Mouse (Mus musculus): ENCODE results near the gene Cat. TPM values are rescaled to one million over a fixed set of nuclear protein-coding genes. Genes with fewer than 3 reads are reported as not detected.

Cat gene
- 91.9 and 98.4 TPM in 2 replicates for polyA plus RNA-seq (2015; fragmentation: Nextera tagmentation; extraction: Ambion mirVana)

DNA sequence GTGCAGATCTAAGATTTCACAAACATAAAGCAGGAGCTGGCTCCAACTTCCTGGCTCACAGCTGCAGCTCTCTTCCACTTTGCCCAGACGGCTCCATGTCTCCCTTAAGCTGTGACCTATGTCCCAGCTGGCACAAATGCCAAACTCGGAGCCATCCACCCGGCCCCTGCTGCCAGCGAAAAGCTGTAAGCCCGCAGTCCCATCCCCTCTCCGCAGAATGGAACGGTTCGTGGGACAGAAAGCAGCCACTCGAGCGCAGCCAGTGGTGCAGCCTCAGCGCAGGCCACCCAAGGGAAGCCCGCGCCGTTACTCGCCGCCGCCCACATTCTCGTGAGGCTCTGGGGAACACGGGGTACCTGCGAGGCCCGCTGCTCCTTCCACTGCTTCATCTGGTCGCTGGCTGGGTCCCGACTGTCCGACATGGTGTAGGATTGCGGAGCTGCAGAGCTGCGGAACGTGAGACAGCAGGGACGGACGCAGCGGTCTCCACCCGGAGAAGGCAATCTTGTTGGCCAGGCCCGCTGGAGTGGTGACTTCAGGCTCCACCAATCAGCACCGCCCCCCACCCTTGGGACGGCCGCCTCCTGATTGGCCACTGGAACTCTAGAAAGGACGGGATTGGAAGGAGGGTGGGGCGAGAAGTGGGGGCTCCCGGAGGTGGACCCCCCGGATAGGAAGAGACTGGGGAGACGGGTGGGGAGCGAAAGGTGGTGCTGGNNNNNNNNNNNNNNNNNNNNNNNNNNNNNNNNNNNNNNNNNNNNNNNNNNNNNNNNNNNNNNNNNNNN is at the start of gene Cat:
Gene Cat (minus strand): TSS at position 544 of the 785 bp plus-strand sequence.
- Histone ChIP-seq H3K27ac (ENCODE audit: low read length) (peak within 1 kb of the TSS; percentile 96), H3K27me3 (replicated peaks; ENCODE audit: insufficient read depth, low read length) (no peaks in the 10 kb centered on the region), H3K4me1 (ENCODE audit: insufficient read depth, low read depth, low read length) (peaks cover 4% of the 10 kb centered on the region; the same call in 1 of the 2 replicates), H3K9me3 (ENCODE audit: low read length) (no peaks in the 10 kb centered on the region), H3K9ac (replicated peaks; ENCODE audit: low read depth) (peak within 1 kb of the TSS; percentile 71), H3K36me3 (ENCODE audit: insufficient read depth, low read length) (no peaks in the 10 kb centered on the region), H3K4me2 (replicated peaks; ENCODE audit: low read depth, low read length) (peak within 1 kb of the TSS; percentile 73), H3K4me3 (ENCODE audit: low read depth, low read length) (peak within 1 kb of the TSS; percentile 86)
- 0% methylated on average over 39 of the region's 41 CpGs for WGBS
- ATAC-seq: peak; percentile 99
- 0 out of 2 replicates have a peak, but pooled peaks have one; percentile 30 for TF ChIP-seq EP300 (IDR thresholded peaks at IDR 0.05)
- no peak for TF ChIP-seq CTCF (IDR thresholded peaks at IDR 0.05)
- DNase-seq (ENCODE audit: low spot score): peak; percentile 99

DNA sequence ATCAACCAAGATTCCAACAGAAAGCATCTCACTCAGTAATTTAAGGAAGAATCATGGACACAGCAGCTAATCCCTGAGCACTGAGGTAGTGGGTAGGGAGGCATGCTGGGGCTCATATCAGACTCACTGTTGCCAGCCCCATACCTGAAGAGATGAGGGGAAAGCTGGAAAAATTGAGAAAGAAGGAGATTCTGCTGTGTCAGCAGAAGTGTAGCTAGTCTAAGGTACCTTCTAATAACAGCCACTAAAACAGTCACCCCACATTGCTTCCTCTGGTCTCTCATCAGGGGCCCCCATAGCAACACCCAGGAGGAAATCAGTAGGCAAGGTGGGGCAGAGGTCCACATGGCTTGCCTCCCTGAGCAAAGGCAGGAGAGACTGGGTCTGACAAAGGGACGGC is 40.6 kb upstream of the Cat start:
- H3K4me1 ChIP-seq (ENCODE audit: insufficient read depth, low read depth, low read length): no peaks in the 10 kb centered on the region
- no peak overlapping the region for H3K9ac ChIP-seq (replicated peaks; ENCODE audit: low read depth)
- DNase-seq (ENCODE audit: low spot score) (no peak), ATAC-seq (no peak)
- no peaks in the 10 kb centered on the region for H3K9me3 ChIP-seq (ENCODE audit: low read length)
- H3K36me3 ChIP-seq (ENCODE audit: insufficient read depth, low read length): no peaks in the 10 kb centered on the region
- TF ChIP-seq CTCF (IDR thresholded peaks at IDR 0.05): no peak
- no peak for TF ChIP-seq EP300 (IDR thresholded peaks at IDR 0.05)
- H3K4me2 ChIP-seq (replicated peaks; ENCODE audit: low read depth, low read length): no peak overlapping the region
- no peak overlapping the region for H3K4me3 ChIP-seq (ENCODE audit: low read depth, low read length)
- H3K27me3 ChIP-seq (replicated peaks; ENCODE audit: insufficient read depth, low read length): no peaks in the 10 kb centered on the region
- WGBS: 81% methylated on average over 1 of the region's 1 CpGs
- no peak overlapping the region for H3K27ac ChIP-seq (ENCODE audit: low read length)

DNA sequence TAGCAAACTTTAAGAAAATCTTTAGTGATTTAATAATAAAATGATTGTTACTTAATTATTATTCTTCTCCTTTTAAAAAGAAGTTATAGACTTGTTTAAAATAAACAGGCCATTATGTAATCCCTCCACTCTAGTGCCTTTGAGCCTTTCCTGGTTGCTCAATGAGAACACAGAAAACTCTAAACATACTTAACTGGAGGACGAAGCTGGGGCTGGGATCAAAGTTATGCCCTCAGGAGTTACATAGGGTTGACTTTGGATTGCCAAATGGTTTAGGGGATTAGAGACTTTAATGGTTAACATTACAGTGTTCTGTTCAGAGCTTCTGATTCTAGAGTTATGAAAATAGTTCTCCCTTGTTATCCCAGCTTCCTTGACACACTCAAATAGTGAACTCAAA is 31.5 kb upstream of the Cat start:
- no peak overlapping the region for H3K27ac ChIP-seq (ENCODE audit: low read length)
- H3K4me3 ChIP-seq (ENCODE audit: low read depth, low read length): no peak overlapping the region
- DNase-seq (ENCODE audit: low spot score) (peak; percentile 70), ATAC-seq (peak; percentile 55)
- no peak overlapping the region for H3K4me2 ChIP-seq (replicated peaks; ENCODE audit: low read depth, low read length)
- 31% methylated on average over 1 of the region's 1 CpGs for WGBS
- no peaks in the 10 kb centered on the region for H3K36me3 ChIP-seq (ENCODE audit: insufficient read depth, low read length)
- no peaks in the 10 kb centered on the region for H3K4me1 ChIP-seq (ENCODE audit: insufficient read depth, low read depth, low read length)
- no peak overlapping the region for H3K9ac ChIP-seq (replicated peaks; ENCODE audit: low read depth)
- no peaks in the 10 kb centered on the region for H3K9me3 ChIP-seq (ENCODE audit: low read length)
- TF ChIP-seq EP300 (IDR thresholded peaks at IDR 0.05): peak; percentile 34; the same call in 1 of the 2 replicates
- TF ChIP-seq CTCF (IDR thresholded peaks at IDR 0.05): no peak
- no peaks in the 10 kb centered on the region for H3K27me3 ChIP-seq (replicated peaks; ENCODE audit: insufficient read depth, low read length)

DNA sequence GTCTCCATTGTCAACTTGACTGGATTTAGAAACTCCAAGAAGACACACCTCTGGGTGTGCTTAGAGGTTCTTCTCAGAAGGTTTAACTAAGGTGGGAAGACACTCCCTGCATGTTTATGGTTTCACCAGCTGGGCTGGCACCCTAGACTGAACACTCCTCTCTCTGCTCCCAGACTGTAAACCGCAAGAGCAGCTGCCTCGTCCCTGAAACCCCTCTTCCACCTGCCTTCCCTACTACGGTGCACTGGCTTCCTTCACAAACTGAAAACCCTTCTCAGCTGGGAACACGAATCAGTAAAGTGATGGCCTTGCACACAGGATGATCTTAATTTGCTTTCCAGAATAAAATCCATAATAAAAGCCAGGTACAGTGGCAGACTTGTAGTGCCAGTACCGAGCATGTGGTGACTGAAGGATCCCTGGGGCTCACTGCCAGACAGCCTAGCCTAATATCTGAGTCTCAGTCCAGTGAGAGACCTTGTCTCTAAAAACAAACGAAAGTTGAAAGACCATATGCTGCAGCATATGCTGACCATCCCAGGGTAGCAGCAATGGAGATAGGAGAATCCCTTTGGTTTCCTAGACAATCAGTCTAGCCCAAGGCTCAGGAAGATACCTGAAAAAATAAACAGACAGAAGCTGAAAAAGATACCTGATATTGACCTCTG is 30.7 kb upstream of the Cat start:
- Histone ChIP-seq H3K9ac (replicated peaks; ENCODE audit: low read depth) (no peak overlapping the region), H3K4me1 (ENCODE audit: insufficient read depth, low read depth, low read length) (no peaks in the 10 kb centered on the region), H3K27me3 (replicated peaks; ENCODE audit: insufficient read depth, low read length) (no peaks in the 10 kb centered on the region), H3K27ac (ENCODE audit: low read length) (no peak overlapping the region), H3K36me3 (ENCODE audit: insufficient read depth, low read length) (no peaks in the 10 kb centered on the region), H3K9me3 (ENCODE audit: low read length) (no peaks in the 10 kb centered on the region), H3K4me3 (ENCODE audit: low read depth, low read length) (no peak overlapping the region), H3K4me2 (replicated peaks; ENCODE audit: low read depth, low read length) (no peak overlapping the region)
- 65% methylated on average over 6 of the region's 6 CpGs for WGBS
- DNase-seq (ENCODE audit: low spot score): no peak
- no peak for ATAC-seq
- TF ChIP-seq EP300 (IDR thresholded peaks at IDR 0.05) (no peak), CTCF (IDR thresholded peaks at IDR 0.05) (no peak)

DNA sequence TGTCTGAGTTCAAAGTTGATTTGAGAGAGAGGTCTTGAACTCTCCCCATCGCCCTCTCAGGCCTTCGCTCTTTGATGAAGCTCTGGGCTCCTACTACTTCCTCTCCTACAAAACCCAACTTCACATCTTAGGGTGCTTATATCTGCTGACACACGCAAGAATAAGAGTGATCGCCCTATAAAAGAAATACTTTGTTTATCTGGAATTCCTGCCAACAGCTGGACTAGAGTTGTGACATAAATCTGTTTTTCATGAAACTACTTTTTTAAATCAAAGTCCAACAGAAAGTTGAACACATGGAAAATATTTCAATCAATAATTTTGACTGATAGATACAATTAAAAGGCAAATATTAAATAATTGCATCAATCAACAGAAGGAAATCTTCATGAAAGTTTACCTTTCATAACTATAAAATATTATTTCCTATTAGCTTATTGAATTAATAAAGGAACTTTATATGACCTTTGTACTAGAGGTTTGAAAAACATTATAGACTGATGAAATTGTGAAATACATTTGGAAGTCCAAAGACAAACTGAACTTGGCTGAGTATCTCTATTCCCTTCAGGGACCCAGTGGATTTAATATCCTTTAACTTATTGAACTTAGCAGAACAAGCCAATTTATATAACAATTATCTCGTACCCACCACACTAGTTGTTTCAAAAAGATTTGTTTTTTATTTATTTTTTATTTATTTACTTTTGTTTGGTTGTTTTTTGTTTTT is 27.3 kb upstream of the Cat start:
- Histone ChIP-seq H3K36me3 (ENCODE audit: insufficient read depth, low read length) (no peaks in the 10 kb centered on the region), H3K27ac (ENCODE audit: low read length) (no peak overlapping the region), H3K27me3 (replicated peaks; ENCODE audit: insufficient read depth, low read length) (no peaks in the 10 kb centered on the region), H3K4me3 (ENCODE audit: low read depth, low read length) (no peak overlapping the region), H3K9me3 (ENCODE audit: low read length) (no peaks in the 10 kb centered on the region), H3K4me1 (ENCODE audit: insufficient read depth, low read depth, low read length) (no peaks in the 10 kb centered on the region), H3K9ac (replicated peaks; ENCODE audit: low read depth) (no peak overlapping the region), H3K4me2 (replicated peaks; ENCODE audit: low read depth, low read length) (no peak overlapping the region)
- DNase-seq (ENCODE audit: low spot score) (peak; percentile 40), ATAC-seq (no peak)
- TF ChIP-seq CTCF (IDR thresholded peaks at IDR 0.05) (no peak), EP300 (IDR thresholded peaks at IDR 0.05) (no peak)
- WGBS: 65% methylated on average over 5 of the region's 5 CpGs

DNA sequence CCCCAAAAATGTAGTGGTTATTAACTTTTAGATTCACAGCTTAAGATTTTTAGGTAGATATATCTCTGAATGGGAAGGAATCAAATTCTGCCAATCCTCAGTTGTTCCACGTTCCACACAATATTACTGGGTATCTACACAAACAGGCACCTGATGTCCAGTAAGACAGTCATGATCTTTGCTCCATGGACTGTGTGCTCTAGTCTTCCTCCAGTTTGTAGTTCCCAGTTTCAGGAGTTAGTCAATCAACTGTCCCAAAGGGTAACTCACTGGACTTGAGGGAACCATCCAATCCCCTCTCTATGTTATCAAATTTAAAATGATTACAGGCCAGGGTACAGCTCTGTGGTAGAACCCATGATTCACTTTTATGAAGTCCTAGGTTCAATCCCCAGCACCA is 26.7 kb upstream of the Cat start:
- Histone ChIP-seq H3K27ac (ENCODE audit: low read length) (no peak overlapping the region), H3K4me2 (replicated peaks; ENCODE audit: low read depth, low read length) (no peak overlapping the region), H3K4me3 (ENCODE audit: low read depth, low read length) (no peak overlapping the region), H3K4me1 (ENCODE audit: insufficient read depth, low read depth, low read length) (no peaks in the 10 kb centered on the region), H3K27me3 (replicated peaks; ENCODE audit: insufficient read depth, low read length) (no peaks in the 10 kb centered on the region), H3K9me3 (ENCODE audit: low read length) (no peaks in the 10 kb centered on the region), H3K36me3 (ENCODE audit: insufficient read depth, low read length) (no peaks in the 10 kb centered on the region), H3K9ac (replicated peaks; ENCODE audit: low read depth) (no peak overlapping the region)
- ATAC-seq (no peak), DNase-seq (ENCODE audit: low spot score) (no peak)
- 82% methylated on average over 1 of the region's 1 CpGs for WGBS
- TF ChIP-seq CTCF (IDR thresholded peaks at IDR 0.05): no peak

Measured in lung, postnatal 0 days (tissue).